Mouse (Mus musculus) ES-E14 (cell line): ENCODE measurements around the gene Cdc42bpa. TPM values are rescaled to one million over a fixed set of nuclear protein-coding genes. Genes with fewer than 3 reads are reported as not detected.

ENCODE experiments used
- DNase-seq: peaks from one replicate; pipeline ENCODE4 v3.0.0-alpha.2; 2013; ENCODE audit warnings: low read depth, low spot score
- H3K27ac ChIP-seq: 2 replicates; pipeline ENCODE4 v1.5.1; 2012; ENCODE audit warnings: low read depth, mild to moderate bottlenecking, low read length, moderate library complexity, mixed read lengths; ENCODE audit not compliant: poor library complexity, insufficient read depth, severe bottlenecking
- H3K36me3 ChIP-seq: 2 replicates; pipeline ENCODE4 v1.6.1; 2012; ENCODE audit warnings: mild to moderate bottlenecking, low read length, moderate library complexity, mixed read lengths; ENCODE audit not compliant: control insufficient read depth, poor library complexity, insufficient read depth, severe bottlenecking
- H3K4me1 ChIP-seq, 2 experiments: fragments of 150-350 bp in 1 of 2; sonication (generic) in 1 of 2; 2 replicates each; pipeline ENCODE4 v1.6.1; 2012; ENCODE audit warnings: low read length in 2 of 2, mild to moderate bottlenecking in 1 of 2, mixed read lengths in 1 of 2; ENCODE audit not compliant: control insufficient read depth in 2 of 2, insufficient read depth in 2 of 2, poor library complexity in 1 of 2
- H3K4me3 ChIP-seq, 2 experiments: fragments of 150-350 bp in 1 of 2; sonication (generic) in 1 of 2; 2 replicates each; pipeline ENCODE4 v1.5.1; 2012; ENCODE audit warnings: low read length in 2 of 2, low read depth in 1 of 2, mild to moderate bottlenecking in 1 of 2, mixed read lengths in 1 of 2; ENCODE audit not compliant: insufficient read depth in 1 of 2, poor library complexity in 1 of 2, severe bottlenecking in 1 of 2
- H3K9ac ChIP-seq: 2 replicates; pipeline ENCODE4 v1.6.1; 2012; ENCODE audit warnings: low read depth, mild to moderate bottlenecking, low read length, mixed read lengths; ENCODE audit not compliant: poor library complexity, insufficient read depth, severe bottlenecking
- H3K9me3 ChIP-seq: fragments of 150-350 bp; sonication (generic); 2 replicates; pipeline ENCODE4 v1.6.1; 2012; ENCODE audit warnings: low read depth, mild to moderate bottlenecking, low read length; ENCODE audit not compliant: control insufficient read depth, insufficient read depth
- CHD2 ChIP-seq: IDR thresholded peaks from 2 replicates; pipeline ENCODE4 v1.6.1; 2014; ENCODE audit warnings: mild to moderate bottlenecking, low read depth, low read length, inconsistent platforms
- HCFC1 ChIP-seq: IDR thresholded peaks from 2 replicates; pipeline ENCODE4 v1.6.1; 2012; ENCODE audit warnings: low read length, inconsistent platforms, borderline replicate concordance; ENCODE audit not compliant: insufficient read depth
- MAFK ChIP-seq: IDR thresholded peaks from 2 replicates; pipeline ENCODE4 v1.6.1; 2014; ENCODE audit warnings: mild to moderate bottlenecking, low read depth, low read length, inconsistent platforms; ENCODE audit not compliant: insufficient read depth
- ZC3H11A ChIP-seq: IDR thresholded peaks from 2 replicates; pipeline ENCODE4 v1.6.1; 2012; ENCODE audit warnings: low read depth, mild to moderate bottlenecking, inconsistent platforms, low read length, borderline replicate concordance
- ZNF384 ChIP-seq: IDR thresholded peaks from 2 replicates; pipeline ENCODE4 v1.6.1; 2012; ENCODE audit warnings: low read depth, low read length, inconsistent platforms
- in situ Hi-C, 2 experiments: fragments of 600-800 bp; cut with MboI; formaldehyde crosslinking; loops; one replicate each; pipeline ENCODE4 v1.15.1; 2025; ENCODE audit warnings: low sequenced_read_pairs in 2 of 2, inconsistent platforms in 1 of 2; ENCODE audit not compliant: unreplicated experiment in 2 of 2
- total RNA-seq: library from RNA; depleted of rRNA; stranded (reverse); fragments of 300-350 nt; gene quantifications from 2 replicates; pipeline ENCODE4 v1.2.3, GENCODE M21; 2012

The Cdc42bpa gene
- total RNA-seq, 1 experiment: 22.1 TPM

GRCm38 (mm10) chr1:180128077-180128792, 168.0 kb downstream of the Cdc42bpa start:
- no peak for TF ChIP-seq ZC3H11A
- no peak for TF ChIP-seq CHD2
- no peak for TF ChIP-seq HCFC1
- no peak for TF ChIP-seq ZNF384
- TF ChIP-seq MAFK: no peak
- Histone ChIP-seq H3K27ac (no peak overlapping the region), H3K9me3 (no peaks in the 10 kb centered on the region), H3K4me3 (no peak overlapping the region), H3K9ac (no peak overlapping the region), H3K36me3 (no peaks in the 10 kb centered on the region), H3K4me1 (no peaks in the 10 kb centered on the region)
- in situ Hi-C loops: loop anchor here in 1 of 2 experiments (10.0 kb wide), 1 partner anchor 253 kb away; no protein-coding TSS in a partner anchor
- no peak for DNase-seq

- H3K4me3 ChIP-seq: no peak overlapping the region
- in situ Hi-C loops: loop anchor here in 1 of 2 experiments (10.0 kb wide), 1 partner anchor 277 kb away; no protein-coding TSS in a partner anchor
- DNase-seq: no peak
Observed at GRCm38 (mm10) chr1:180131402-180131801, 171.1 kb downstream of the Cdc42bpa start.

DNA sequence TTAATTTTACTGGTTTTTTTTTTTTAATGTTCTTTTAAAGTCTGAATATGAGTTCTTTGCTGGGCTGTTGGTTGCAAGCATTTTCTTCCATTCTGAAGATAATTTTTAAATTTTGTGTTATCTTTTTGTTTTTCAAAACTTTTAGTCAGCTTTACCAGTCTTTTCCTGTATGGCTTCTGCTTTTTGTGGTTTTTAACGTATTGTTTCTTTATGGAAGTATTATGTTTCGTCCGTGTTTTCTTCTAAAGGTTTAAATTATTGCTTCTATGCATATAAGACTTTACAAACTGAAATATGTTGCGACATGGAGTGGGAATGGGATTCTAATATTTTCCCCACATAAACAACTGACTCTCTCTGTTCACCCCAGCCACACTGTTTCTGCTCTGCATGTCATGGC, 171.9 kb downstream of the Cdc42bpa start:
- DNase-seq: no peak
- no peaks in the 10 kb centered on the region for H3K9me3 ChIP-seq
- in situ Hi-C loops: loop anchor here in 1 of 2 experiments (10.0 kb wide), 1 partner anchor 277 kb away; no protein-coding TSS in a partner anchor
- H3K27ac ChIP-seq: no peak overlapping the region
- no peak overlapping the region for H3K4me3 ChIP-seq
- H3K4me1 ChIP-seq: no peaks in the 10 kb centered on the region
- TF ChIP-seq ZNF384 (no peak), ZC3H11A (no peak), CHD2 (no peak), HCFC1 (no peak), MAFK (no peak)
- H3K9ac ChIP-seq: no peak overlapping the region
- H3K36me3 ChIP-seq: 0 out of 2 replicates have a peak, but pooled peaks cover 2% of the 10 kb centered on the region

More at GRCm38 (mm10) chr1:180131402-180131801, 171.1 kb downstream of the Cdc42bpa start:
- Histone ChIP-seq H3K27ac (no peak overlapping the region), H3K9ac (no peak overlapping the region), H3K4me1 (no peaks in the 10 kb centered on the region), H3K9me3 (no peaks in the 10 kb centered on the region), H3K36me3 (0 out of 2 replicates have a peak, but pooled peaks cover 2% of the 10 kb centered on the region)
- TF ChIP-seq MAFK: no peak
- no peak for TF ChIP-seq ZNF384
- no peak for TF ChIP-seq CHD2
- TF ChIP-seq HCFC1: no peak
- peak; percentile 12; the same call in 1 of the 2 replicates for TF ChIP-seq ZC3H11A

DNA sequence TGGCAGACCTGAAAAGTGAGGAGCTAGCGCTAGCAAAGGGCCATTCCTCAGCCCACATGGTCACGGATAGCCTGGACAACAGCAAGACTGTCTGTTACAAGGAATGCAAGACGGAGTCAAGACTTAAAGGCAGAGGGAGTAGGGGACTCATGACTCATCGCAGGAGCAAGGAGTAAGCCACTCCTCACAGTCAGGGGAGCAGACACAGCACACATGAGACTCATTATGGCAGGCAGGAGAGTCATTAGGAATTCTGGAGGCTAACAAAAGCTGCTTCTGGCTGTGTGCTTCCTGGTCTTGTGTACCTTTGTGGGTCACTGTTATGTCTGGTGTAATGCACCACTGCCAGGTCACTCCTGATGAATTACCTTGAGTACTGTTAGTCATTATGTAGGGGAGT, 178.9 kb downstream of the Cdc42bpa start:
- H3K36me3 ChIP-seq: peaks cover 8% of the 10 kb centered on the region
- no peaks in the 10 kb centered on the region for H3K9me3 ChIP-seq
- no peaks in the 10 kb centered on the region; a peak in 1 of 4 replicates for H3K4me1 ChIP-seq
- no peak overlapping the region for H3K4me3 ChIP-seq
- no peak overlapping the region for H3K27ac ChIP-seq
- in situ Hi-C loops: loop anchor here in 1 of 2 experiments (10.0 kb wide), 1 partner anchor 284 kb away; no protein-coding TSS in a partner anchor
- no peak for DNase-seq
- no peak overlapping the region for H3K9ac ChIP-seq
- TF ChIP-seq MAFK (no peak), HCFC1 (no peak), ZNF384 (no peak), ZC3H11A (no peak), CHD2 (no peak)
